Mouse (Mus musculus) liver, embryonic 14.5 days (tissue): ENCODE data around the gene T2. TPM values are rescaled to one million over a fixed set of nuclear protein-coding genes. Genes with fewer than 3 reads are reported as not detected.

Source experiments
- ATAC-seq: fragments of 200-750 bp; cut with Nextera tagmentation; 2 replicates; pipeline ENCODE4 v1.8.0; 2017; ENCODE audit warnings: moderate number of reproducible peaks, mild to moderate bottlenecking, moderate library complexity; ENCODE audit not compliant: insufficient read depth
- DNase-seq, 3 experiments: peaks; one replicate each; pipeline ENCODE4 v3.0.0-alpha.2; 2012 to 2013; ENCODE audit warnings: low read depth in 3 of 3, low spot score in 3 of 3
- H3K27ac ChIP-seq: fragments of 300-500 bp; sonication (generic); 2 replicates; pipeline ENCODE4 v1.5.1; 2014; ENCODE audit warnings: moderate library complexity, mild to moderate bottlenecking, control low read depth, inconsistent platforms
- H3K27me3 ChIP-seq: fragments of 300-500 bp; sonication (generic); 2 replicates; pipeline ENCODE4 v1.6.1; 2014; ENCODE audit warnings: mild to moderate bottlenecking, low read length, moderate library complexity; ENCODE audit not compliant: control insufficient read depth, insufficient read depth
- H3K36me3 ChIP-seq: fragments of 300-500 bp; sonication (generic); replicated peaks from 2 replicates; pipeline ENCODE4 v1.6.1; 2014; ENCODE audit warnings: low read depth; ENCODE audit not compliant: control insufficient read depth, insufficient read depth
- H3K4me1 ChIP-seq, 2 experiments: fragments of 200-500 bp in 1 of 2; fragments of 300-500 bp in 1 of 2; sonication (generic) in 1 of 2; replicated peaks; 2 replicates each; pipeline ENCODE4 v1.6.1; 2012 to 2014; ENCODE audit warnings: antibody characterized with exemption in 1 of 2, inconsistent platforms in 1 of 2, low read length in 1 of 2; ENCODE audit not compliant: control insufficient read depth in 2 of 2, insufficient read depth in 2 of 2
- H3K4me2 ChIP-seq: fragments of 300-500 bp; sonication (generic); 2 replicates; pipeline ENCODE4 v1.6.1; 2014; ENCODE audit warnings: low read depth, mild to moderate bottlenecking, control low read depth, moderate library complexity
- H3K4me3 ChIP-seq, 2 experiments: fragments of 200-500 bp in 1 of 2; fragments of 300-500 bp in 1 of 2; sonication (generic) in 1 of 2; 2 replicates each; pipeline ENCODE4 v1.5.1; 2012 to 2014; ENCODE audit warnings: low read depth in 2 of 2, low read length in 2 of 2, mild to moderate bottlenecking in 2 of 2, control low read depth in 1 of 2, inconsistent platforms in 1 of 2, moderate library complexity in 1 of 2; ENCODE audit not compliant: insufficient read depth in 1 of 2
- H3K9ac ChIP-seq: fragments of 300-500 bp; sonication (generic); replicated peaks from 2 replicates; pipeline ENCODE4 v1.6.1; 2014; ENCODE audit warnings: mild to moderate bottlenecking, control low read depth, moderate library complexity
- H3K9me3 ChIP-seq: fragments of 300-500 bp; sonication (generic); 2 replicates; pipeline ENCODE4 v1.6.1; 2016; ENCODE audit warnings: low read length, mixed read lengths; ENCODE audit not compliant: control insufficient read depth
- CTCF ChIP-seq: IDR thresholded peaks from 2 replicates; pipeline ENCODE4 v1.5.1; 2016; ENCODE audit warnings: antibody characterized with exemption, low read depth, control low read depth
- EP300 ChIP-seq: IDR thresholded peaks from 2 replicates; pipeline ENCODE4 v1.6.1; 2016; ENCODE audit warnings: antibody characterized with exemption, low read depth
- WGBS: fragments of 180-500 bp; shearing (Covaris S2); extraction: QIAGEN DNeasy Blood & Tissue Kit; methylation state at CpG from one replicate; pipeline ENCODE4 v1.1.7; 2014; ENCODE audit not compliant: insufficient replicate concordance; 5-methylcytosine and 5-hydroxymethylcytosine counted together
- polyA plus RNA-seq, 2 experiments: library from polyadenylated mRNA; depleted of rRNA in 1 of 2; stranded (reverse) in 1 of 2; unstranded in 1 of 2; fragments of >200 nt; fragmentation: Nextera tagmentation in 1 of 2; extraction: Ambion mirVana in 1 of 2; gene quantifications; 2 replicates each; pipeline versions ENCODE4 v1.2.1 to v1.2.3; 2012 to 2014

T2 gene
- polyA plus RNA-seq, 2 experiments = 0.09 TPM; not detected in 1

DNA sequence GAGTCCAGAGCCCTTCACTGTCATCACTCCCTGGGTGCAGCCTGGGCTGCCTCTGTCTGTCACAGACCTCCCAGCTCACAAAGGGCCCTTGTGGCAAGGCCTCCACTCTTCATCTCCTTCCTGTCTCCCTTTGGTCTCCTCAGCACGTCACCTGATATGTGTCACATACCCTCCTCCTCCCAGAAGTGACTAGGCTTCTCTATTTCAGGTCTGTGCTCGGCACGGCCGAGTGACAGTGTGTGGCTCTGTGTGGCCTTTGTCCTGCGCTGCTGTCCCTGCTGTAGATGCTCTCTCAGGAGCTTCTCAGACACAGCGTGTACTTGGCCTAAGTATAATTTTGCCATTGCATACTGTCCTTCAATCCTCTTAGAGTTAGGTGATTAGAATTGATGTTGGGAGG is 99.4 kb downstream of the T2 start:
- no peak overlapping the region for H3K9ac ChIP-seq

DNA sequence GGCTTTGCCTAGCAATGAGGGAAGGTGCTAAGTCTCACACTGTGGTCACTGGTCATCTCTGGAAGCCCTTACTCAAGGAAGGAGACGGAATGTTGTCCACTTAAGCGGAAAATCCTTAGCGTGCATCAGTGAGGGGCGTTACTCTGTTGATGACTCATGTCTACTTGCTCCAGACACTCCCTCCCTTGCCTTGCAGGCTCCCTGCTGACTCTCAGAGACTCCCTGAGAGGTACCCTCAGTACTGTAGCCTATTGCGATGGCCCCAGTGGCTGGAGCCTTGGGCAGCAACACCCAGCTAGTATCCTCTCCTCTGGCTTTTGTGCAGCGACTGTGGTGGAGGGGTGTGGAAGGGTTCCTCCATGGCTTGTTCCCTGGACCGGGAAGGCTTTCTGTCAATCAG is 99.8 kb downstream of the T2 start:
- DNase-seq = no peak
- 58% methylated on average over 7 of the region's 7 CpGs for WGBS
- H3K9me3 ChIP-seq = no peaks in the 10 kb centered on the region
- H3K4me2 ChIP-seq = no peak overlapping the region
- H3K27ac ChIP-seq = no peak overlapping the region
- no peak overlapping the region for H3K4me3 ChIP-seq
- H3K27me3 ChIP-seq = no peaks in the 10 kb centered on the region
- H3K36me3 ChIP-seq = no peaks in the 10 kb centered on the region
- H3K4me1 ChIP-seq = no peaks in the 10 kb centered on the region
- TF ChIP-seq CTCF (no peak), EP300 (no peak)
- no peak for ATAC-seq
- no peak overlapping the region for H3K9ac ChIP-seq

More for the DNA sequence above, 99.4 kb downstream of the T2 start:
- no peaks in the 10 kb centered on the region for H3K36me3 ChIP-seq
- 34% methylated on average over 6 of the region's 6 CpGs for WGBS
- no peak overlapping the region for H3K27ac ChIP-seq
- DNase-seq = no peak
- TF ChIP-seq EP300 (no peak), CTCF (no peak)
- no peaks in the 10 kb centered on the region for H3K27me3 ChIP-seq
- ATAC-seq = no peak
- H3K4me2 ChIP-seq = no peak overlapping the region
- no peaks in the 10 kb centered on the region for H3K4me1 ChIP-seq
- H3K9me3 ChIP-seq = no peaks in the 10 kb centered on the region
- H3K4me3 ChIP-seq = no peak overlapping the region

DNA sequence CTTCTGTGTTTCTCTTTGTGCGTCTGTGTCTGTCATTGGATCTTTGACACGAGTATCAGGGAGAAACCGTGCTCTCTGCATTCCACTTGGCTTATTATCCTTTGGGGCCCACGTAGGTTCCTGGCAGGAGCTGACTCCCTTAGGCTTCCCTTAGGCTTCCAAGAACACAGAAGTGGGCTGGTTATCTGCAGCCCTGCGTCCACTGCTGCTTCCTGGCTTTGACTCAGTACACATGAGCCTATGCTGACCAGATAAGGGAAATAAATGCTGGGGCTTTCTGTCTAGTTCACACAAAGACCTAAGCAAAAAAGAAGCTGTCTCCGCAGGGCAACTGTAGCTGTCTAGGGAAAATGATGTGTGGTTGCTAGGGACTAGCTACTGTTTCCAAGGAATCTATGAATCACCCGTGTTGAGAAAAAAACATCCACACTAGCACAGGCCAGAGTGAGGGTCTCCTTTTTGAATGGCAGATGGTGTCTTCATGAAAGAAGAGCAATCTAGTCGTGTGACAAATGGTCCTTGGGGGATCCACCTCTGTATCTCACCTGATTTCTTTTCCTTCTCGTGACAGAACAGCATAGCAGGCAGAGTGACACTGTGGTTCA is 101.2 kb downstream of the T2 start:
- H3K9me3 ChIP-seq = no peaks in the 10 kb centered on the region
- no peaks in the 10 kb centered on the region for H3K4me1 ChIP-seq
- DNase-seq = no peak
- no peaks in the 10 kb centered on the region for H3K27me3 ChIP-seq
- ATAC-seq = no peak
- no peaks in the 10 kb centered on the region for H3K36me3 ChIP-seq
- no peak for TF ChIP-seq EP300
- TF ChIP-seq CTCF = no peak
- H3K4me3 ChIP-seq = no peak overlapping the region
- no peak overlapping the region for H3K4me2 ChIP-seq
- WGBS = 19% methylated on average over 9 of the region's 9 CpGs
- H3K9ac ChIP-seq = no peak overlapping the region
- H3K27ac ChIP-seq = no peak overlapping the region

DNA sequence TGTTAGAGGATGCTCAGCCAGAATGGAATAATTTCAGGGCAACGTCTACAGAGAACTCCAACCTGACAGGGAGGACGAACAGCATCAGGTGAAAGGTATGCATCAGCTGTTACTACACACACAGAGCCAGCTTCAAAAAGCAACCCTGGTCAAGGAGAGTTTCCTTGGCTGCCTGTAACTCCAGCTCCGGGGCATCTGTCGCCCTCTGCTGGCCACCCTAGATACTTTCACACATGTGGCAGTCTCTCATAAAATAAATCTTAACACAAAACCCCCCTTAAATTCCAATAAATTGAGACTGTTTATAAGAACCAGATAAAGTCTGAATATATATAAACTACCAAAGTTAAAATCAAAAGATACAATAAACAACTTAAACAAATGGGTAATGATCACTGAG is 105.8 kb downstream of the T2 start:
- H3K27ac ChIP-seq = no peak overlapping the region

DNA sequence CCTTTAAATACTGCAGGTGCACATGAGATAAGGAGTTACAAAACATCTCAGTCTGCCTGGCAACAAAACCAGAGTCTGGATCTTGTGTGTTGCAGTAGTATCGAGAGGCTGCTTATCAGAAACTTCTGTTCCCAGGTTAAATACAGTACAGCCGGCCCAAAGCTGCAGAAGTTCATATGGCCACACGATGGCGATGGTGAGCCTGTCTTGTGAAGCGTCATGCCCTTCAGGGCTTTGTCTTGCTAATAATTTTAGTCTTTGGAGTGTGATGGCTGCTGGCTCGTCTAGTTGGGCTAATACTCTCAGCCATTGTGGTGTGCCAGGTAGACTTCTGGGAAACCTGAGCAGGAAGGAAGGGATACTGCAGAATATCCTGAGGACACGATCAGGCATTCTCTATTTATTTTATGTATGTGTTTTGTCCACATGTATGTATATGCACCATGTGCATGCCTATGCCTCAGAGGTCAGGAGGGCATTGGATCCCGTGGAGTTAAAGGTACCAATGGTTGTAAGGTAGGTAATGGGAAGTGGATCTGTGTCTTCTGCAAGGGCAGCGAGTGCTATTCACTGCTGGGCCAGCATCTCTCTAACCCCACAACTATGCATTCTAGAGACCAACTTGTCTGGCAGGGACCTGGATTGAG is 107.8 kb downstream of the T2 start:
- no peak overlapping the region for H3K4me2 ChIP-seq
- H3K9me3 ChIP-seq = no peaks in the 10 kb centered on the region
- no peak overlapping the region for H3K4me3 ChIP-seq
- TF ChIP-seq CTCF (peak; percentile 84), EP300 (no peak)
- no peak overlapping the region for H3K9ac ChIP-seq
- ATAC-seq = no peak
- WGBS = 17% methylated on average over 9 of the region's 9 CpGs
- H3K27me3 ChIP-seq = no peaks in the 10 kb centered on the region
- H3K36me3 ChIP-seq = no peaks in the 10 kb centered on the region
- H3K27ac ChIP-seq = no peak overlapping the region
- peak; percentile 4 to 38 (median 17) for DNase-seq
- no peaks in the 10 kb centered on the region for H3K4me1 ChIP-seq

More for the DNA sequence above, 105.8 kb downstream of the T2 start:
- under 1% methylated on average over 4 of the region's 4 CpGs for WGBS
- Histone ChIP-seq H3K9me3 (no peaks in the 10 kb centered on the region), H3K9ac (no peak overlapping the region), H3K36me3 (no peaks in the 10 kb centered on the region), H3K4me2 (no peak overlapping the region), H3K4me1 (no peaks in the 10 kb centered on the region), H3K27me3 (no peaks in the 10 kb centered on the region), H3K4me3 (no peak overlapping the region)
- no peak for ATAC-seq
- TF ChIP-seq EP300 = no peak
- TF ChIP-seq CTCF = peak; percentile 75
- no peak for DNase-seq
